Mouse (Mus musculus) granulocyte monocyte progenitor cell, adult 5-6 weeks (primary cell): Measurements from ENCODE around the gene Ufl1. TPM values are rescaled to one million over a fixed set of nuclear protein-coding genes. Genes with fewer than 3 reads are reported as not detected.

Source experiments
- total RNA-seq, 2 experiments: library from RNA; stranded (forward) in 1 of 2; stranded (reverse) in 1 of 2; fragments of 200-712, 200-1000 nt in 1 of 2; fragments of >200 nt in 1 of 2; fragmentation: Nextera tagmentation in 1 of 2; gene quantifications; 2 replicates each; pipeline ENCODE4 v1.2.3; 2014 to 2017

The Ufl1 gene
- total RNA-seq, 2 experiments from 2014 or later = 20.1 to 31.6 TPM

Other genes with a start within 250 kb of the Ufl1 start
- not detected in 2 replicates for gene Fhl5, start 38.9 kb downstream of the Ufl1 start, total RNA-seq (2014; fragmentation: Nextera tagmentation)
- not detected in 2 replicates for gene Fhl5, start 38.9 kb downstream of the Ufl1 start, total RNA-seq (2017)